Comparison of ENCODE assay signal across 29 mouse cellular contexts in genomic region chr9:47432715-47433114, GRCm38 (mm10).
DNase-seq lines count a peak whose midpoint lies in the region; ATAC-seq and TF ChIP-seq lines count a peak whose summit lies in the region.
"Had no signal": no experiment of that assay in that cellular context is flagged by ENCODE, and none has a peak within 500 bp of the region (broad histone marks: within the 10 kb centered on the region; RNA-seq: fewer than 3 reads in every experiment).

No protein-coding gene starts in this region.

- H3K4me2 ChIP-seq in kidney, embryonic 14.5 days (replicated peaks; ENCODE audit: low read depth, low read length), result no peak overlapping the region
- H3K4me2 ChIP-seq in liver, postnatal 0 days (ENCODE audit: low read depth, low read length), result no peak overlapping the region
- H3K4me2 ChIP-seq: heart, embryonic 13.5 days; hindbrain, embryonic 14.5 days; limb, embryonic 12.5 days; lung, embryonic 15.5 days; midbrain, embryonic 12.5 days; neural tube, embryonic 13.5 days had no signal

- H3K36me3 ChIP-seq in kidney, embryonic 14.5 days (ENCODE audit: control insufficient read depth, insufficient read depth, low read length), result no peaks in the 10 kb centered on the region
- no peaks in the 10 kb centered on the region for H3K36me3 ChIP-seq in liver, postnatal 0 days (replicated peaks; ENCODE audit: insufficient read depth, low read length)
- H3K36me3 ChIP-seq: heart, embryonic 13.5 days; limb, embryonic 12.5 days; lung, embryonic 15.5 days; midbrain, embryonic 12.5 days; neural tube, embryonic 13.5 days had no signal

- no peaks in the 10 kb centered on the region for H3K27me3 ChIP-seq in kidney, embryonic 14.5 days (ENCODE audit: control insufficient read depth, insufficient read depth, low read length)
- no peaks in the 10 kb centered on the region for H3K27me3 ChIP-seq in liver, postnatal 0 days (ENCODE audit: insufficient read depth, low read length)
- H3K27me3 ChIP-seq: limb, embryonic 12.5 days; lung, embryonic 15.5 days; Patski had no signal

- ATAC-seq in kidney, embryonic 14.5 days (ENCODE audit: low FRiP score, low TSS enrichment), result no peak
- ATAC-seq in liver, postnatal 0 days, result peak; percentile 97
- ATAC-seq: forebrain, embryonic 16.5 days; intestine, postnatal 0 days had no signal

- H3K4me3 ChIP-seq in kidney, embryonic 14.5 days (ENCODE audit: low read length), result no peak overlapping the region
- no peak overlapping the region for H3K4me3 ChIP-seq in liver, postnatal 0 days (ENCODE audit: low read depth, low read length)
- H3K4me3 ChIP-seq: erythroblast, embryonic 14.5 days; gastrocnemius, adult 2 months; heart, embryonic 13.5 days; layer of hippocampus, adult 2 months; left cerebral cortex, adult 2 months; limb, embryonic 12.5 days; lung, embryonic 15.5 days; midbrain, embryonic 12.5 days; myocyte; neural tube, embryonic 13.5 days had no signal

- no peak for TF ChIP-seq CTCF in liver, postnatal 0 days (IDR thresholded peaks at IDR 0.05; ENCODE audit: low read depth)

- TF ChIP-seq EP300 in liver, postnatal 0 days (IDR thresholded peaks at IDR 0.05; ENCODE audit: low read depth), result peak; percentile 70

- H3K9ac ChIP-seq in kidney, embryonic 14.5 days (ENCODE audit: low read depth, low read length), result no peak overlapping the region
- H3K9ac ChIP-seq in liver, postnatal 0 days (replicated peaks), result no peak overlapping the region
- H3K9ac ChIP-seq: heart, embryonic 13.5 days; hindbrain, embryonic 14.5 days; limb, embryonic 12.5 days; liver, embryonic 14.5 days; lung, embryonic 15.5 days; midbrain, embryonic 12.5 days; neural tube, embryonic 13.5 days had no signal

- DNase-seq in adrenal gland, postnatal 10 days, result peak; percentile 36
- DNase-seq in adrenal gland, postnatal 25 days, result no peak
- peak; percentile 43 to 67 for DNase-seq in kidney, adult 8-10 months
- DNase-seq in liver, postnatal 0 days, result peak; percentile 60
- DNase-seq in liver, result no peak
- DNase-seq in natural killer cell, adult 2 months (ENCODE audit: low spot score in 2 of 2), result no peak
- DNase-seq: cerebellum, adult 18-20 months; cerebellum, postnatal 14 days; gastrocnemius, adult 2 months; gastrocnemius, postnatal 36 days; heart, postnatal 10 days; right cerebral cortex, postnatal 4 days; thymus, adult 2 months; thymus, postnatal 36 days had no signal

- H3K27ac ChIP-seq in kidney, embryonic 14.5 days (ENCODE audit: low read depth, low read length), result no peak overlapping the region
- H3K27ac ChIP-seq in liver, postnatal 0 days (ENCODE audit: low read depth), result peak overlapping the region; percentile 78; the same call in 1 of the 2 replicates
- H3K27ac ChIP-seq: gastrocnemius, adult 2 months; heart, embryonic 13.5 days; hindbrain, embryonic 14.5 days; layer of hippocampus, adult 2 months; left cerebral cortex, adult 2 months; limb, embryonic 12.5 days; liver, embryonic 14.5 days; lung, embryonic 15.5 days; midbrain, embryonic 12.5 days; neural tube, embryonic 13.5 days had no signal

- 76% methylated on average over 4 of the region's 4 CpGs for WGBS in kidney, embryonic 14.5 days
- WGBS in liver, postnatal 0 days (ENCODE audit: insufficient replicate concordance), result 60% methylated on average over 4 of the region's 4 CpGs

- no peaks in the 10 kb centered on the region for H3K4me1 ChIP-seq in kidney, embryonic 14.5 days (ENCODE audit: control insufficient read depth, insufficient read depth, low read length)
- peaks cover 6% of the 10 kb centered on the region; the same call in 1 of the 2 replicates for H3K4me1 ChIP-seq in liver, postnatal 0 days (ENCODE audit: insufficient read depth)
- H3K4me1 ChIP-seq: heart, embryonic 13.5 days; lung, embryonic 15.5 days; neural tube, embryonic 13.5 days had no signal

- H3K9me3 ChIP-seq in kidney, embryonic 14.5 days (ENCODE audit: control insufficient read depth, low read length), result no peaks in the 10 kb centered on the region
- H3K9me3 ChIP-seq in liver, postnatal 0 days (ENCODE audit: low read length), result no peaks in the 10 kb centered on the region
- H3K9me3 ChIP-seq: heart, embryonic 13.5 days; limb, embryonic 12.5 days; lung, embryonic 15.5 days; midbrain, embryonic 12.5 days; neural tube, embryonic 13.5 days had no signal

Comparison
In these comparisons a context has a peak if more than half of its experiments do, and no peak if none do; other contexts are left out.
1. DNase-seq: peak in adrenal gland, postnatal 10 days (single experiment), kidney, adult 8-10 months (2 of 2) and liver, postnatal 0 days (single experiment); none in adrenal gland, postnatal 25 days (single experiment), liver (single experiment) and natural killer cell, adult 2 months (0 of 2).